Mouse (Mus musculus): ENCODE measurements around the gene Rnf212. TPM values are rescaled to one million over a fixed set of nuclear protein-coding genes. Genes with fewer than 3 reads are reported as not detected.

Rnf212 gene
- polyA plus RNA-seq, 1 experiment, result not detected

GRCm38 (mm10) chr5:108692271-108692670, 82.5 kb downstream of the Rnf212 start, which contains the start of gene Fgfrl1:
Gene Fgfrl1, plus strand, starts transcription at chr5:108692382.
- Histone ChIP-seq H3K4me2 (ENCODE audit: low read depth) (peak within 1 kb of the TSS; percentile 88), H3K27me3 (ENCODE audit: control insufficient read depth, insufficient read depth, insufficient read length) (no peaks in the 10 kb centered on the region), H3K36me3 (ENCODE audit: control insufficient read depth, insufficient read depth) (no peaks in the 10 kb centered on the region), H3ac (ENCODE audit: control insufficient read depth, insufficient read length) (no peak within 1 kb of the TSS), H3K4me3 (peak within 1 kb of the TSS; percentile 28), H3K79me2 (ENCODE audit: control insufficient read depth, insufficient read depth) (no peaks in the 10 kb centered on the region)
- TF ChIP-seq TCF3 (IDR thresholded peaks at IDR 0.05; ENCODE audit: insufficient read length, low read depth) (no peak), MYOD1 (IDR thresholded peaks at IDR 0.05; ENCODE audit: control insufficient read depth in 1 of 3, insufficient read length in 2 of 3, low read depth in 2 of 3) (peak in 1 of 3 experiments; percentile 8)

GRCm38 (mm10) chr5:108691152-108691551, 83.6 kb downstream of the Rnf212 start:
- no peaks in the 10 kb centered on the region for H3K79me2 ChIP-seq (ENCODE audit: control insufficient read depth, insufficient read depth)
- H3K4me2 ChIP-seq (ENCODE audit: low read depth), result no peak overlapping the region
- no peak overlapping the region for H3ac ChIP-seq (ENCODE audit: control insufficient read depth, insufficient read length)
- H3K27me3 ChIP-seq (ENCODE audit: control insufficient read depth, insufficient read depth, insufficient read length), result no peaks in the 10 kb centered on the region
- no peaks in the 10 kb centered on the region for H3K36me3 ChIP-seq (ENCODE audit: control insufficient read depth, insufficient read depth)
- TF ChIP-seq TCF3 (IDR thresholded peaks at IDR 0.05; ENCODE audit: insufficient read length, low read depth), result no peak
- no peak for TF ChIP-seq MAX (IDR thresholded peaks at IDR 0.05; ENCODE audit: low read depth)
- no peak for TF ChIP-seq POLR2AphosphoS2 (IDR thresholded peaks at IDR 0.05; ENCODE audit: insufficient read length, low read depth)
- no peak for TF ChIP-seq MYOD1 (IDR thresholded peaks at IDR 0.05; ENCODE audit: control insufficient read depth in 1 of 3, insufficient read length in 2 of 3, low read depth in 2 of 3)
- no peak for TF ChIP-seq E2F4 (IDR thresholded peaks at IDR 0.05; ENCODE audit: insufficient read depth)
- TF ChIP-seq MYOG (IDR thresholded peaks at IDR 0.05; ENCODE audit: control insufficient read depth in 1 of 3, insufficient read depth in 1 of 3, insufficient read length in 2 of 3, low read depth in 2 of 3), result no peak
- TF ChIP-seq REST (IDR thresholded peaks at IDR 0.05; ENCODE audit: insufficient read depth, insufficient read length), result no peak
- no peak for TF ChIP-seq USF1 (IDR thresholded peaks at IDR 0.05; ENCODE audit: low read depth)
- TF ChIP-seq CEBPB (IDR thresholded peaks at IDR 0.05; ENCODE audit: insufficient read depth, poor library complexity, severe bottlenecking), result no peak
- TF ChIP-seq SRF (IDR thresholded peaks at IDR 0.05; ENCODE audit: control insufficient read depth, insufficient read length, low read depth), result no peak
- no peak for TF ChIP-seq POLR2A (IDR thresholded peaks at IDR 0.05; ENCODE audit: insufficient read length, low read depth)
- no peak for TF ChIP-seq TCF12 (IDR thresholded peaks at IDR 0.05; ENCODE audit: insufficient read depth, poor library complexity, severe bottlenecking)
- no peak overlapping the region for H3K4me3 ChIP-seq

GRCm38 (mm10) chr5:108689091-108689490, 85.7 kb downstream of the Rnf212 start:
- Histone ChIP-seq H3K79me2 (ENCODE audit: control insufficient read depth, insufficient read depth) (no peaks in the 10 kb centered on the region), H3K27me3 (ENCODE audit: control insufficient read depth, insufficient read depth, insufficient read length) (no peaks in the 10 kb centered on the region), H3K4me3 (no peak overlapping the region), H3K36me3 (ENCODE audit: control insufficient read depth, insufficient read depth) (no peaks in the 10 kb centered on the region), H3ac (ENCODE audit: control insufficient read depth, insufficient read length) (no peak overlapping the region), H3K4me2 (ENCODE audit: low read depth) (no peak overlapping the region)
- no peak for TF ChIP-seq TCF12 (IDR thresholded peaks at IDR 0.05; ENCODE audit: insufficient read depth, poor library complexity, severe bottlenecking)
- TF ChIP-seq TCF3 (IDR thresholded peaks at IDR 0.05; ENCODE audit: insufficient read length, low read depth), result no peak
- TF ChIP-seq MYOD1 (IDR thresholded peaks at IDR 0.05; ENCODE audit: control insufficient read depth in 1 of 3, insufficient read length in 2 of 3, low read depth in 2 of 3), result no peak
- no peak for TF ChIP-seq REST (IDR thresholded peaks at IDR 0.05; ENCODE audit: insufficient read depth, insufficient read length)
- no peak for TF ChIP-seq POLR2AphosphoS2 (IDR thresholded peaks at IDR 0.05; ENCODE audit: insufficient read length, low read depth)
- no peak for TF ChIP-seq POLR2A (IDR thresholded peaks at IDR 0.05; ENCODE audit: insufficient read length, low read depth)
- TF ChIP-seq CEBPB (IDR thresholded peaks at IDR 0.05; ENCODE audit: insufficient read depth, poor library complexity, severe bottlenecking), result no peak
- TF ChIP-seq MAX (IDR thresholded peaks at IDR 0.05; ENCODE audit: low read depth), result no peak
- TF ChIP-seq MYOG (IDR thresholded peaks at IDR 0.05; ENCODE audit: control insufficient read depth in 1 of 3, insufficient read depth in 1 of 3, insufficient read length in 2 of 3, low read depth in 2 of 3), result no peak
- TF ChIP-seq E2F4 (IDR thresholded peaks at IDR 0.05; ENCODE audit: insufficient read depth), result no peak
- no peak for TF ChIP-seq SRF (IDR thresholded peaks at IDR 0.05; ENCODE audit: control insufficient read depth, insufficient read length, low read depth)
- no peak for TF ChIP-seq USF1 (IDR thresholded peaks at IDR 0.05; ENCODE audit: low read depth)

- Histone ChIP-seq H3K4me3 (no peak overlapping the region), H3K36me3 (ENCODE audit: control insufficient read depth, insufficient read depth) (no peaks in the 10 kb centered on the region), H3K27me3 (ENCODE audit: control insufficient read depth, insufficient read depth, insufficient read length) (no peaks in the 10 kb centered on the region), H3ac (ENCODE audit: control insufficient read depth, insufficient read length) (no peak overlapping the region), H3K79me2 (ENCODE audit: control insufficient read depth, insufficient read depth) (no peaks in the 10 kb centered on the region), H3K4me2 (ENCODE audit: low read depth) (no peak overlapping the region)
- TF ChIP-seq POLR2AphosphoS2 (IDR thresholded peaks at IDR 0.05; ENCODE audit: insufficient read length, low read depth) (no peak), POLR2A (IDR thresholded peaks at IDR 0.05; ENCODE audit: insufficient read length, low read depth) (no peak), E2F4 (IDR thresholded peaks at IDR 0.05; ENCODE audit: insufficient read depth) (no peak)
Measured at GRCm38 (mm10) chr5:108680871-108681270, 93.9 kb downstream of the Rnf212 start.

GRCm38 (mm10) chr5:108679909-108680308, 94.9 kb downstream of the Rnf212 start:
- Histone ChIP-seq H3ac (ENCODE audit: control insufficient read depth, insufficient read length) (no peak overlapping the region), H3K79me2 (ENCODE audit: control insufficient read depth, insufficient read depth) (no peaks in the 10 kb centered on the region), H3K27me3 (ENCODE audit: control insufficient read depth, insufficient read depth, insufficient read length) (no peaks in the 10 kb centered on the region), H3K4me3 (no peak overlapping the region), H3K36me3 (ENCODE audit: control insufficient read depth, insufficient read depth) (no peaks in the 10 kb centered on the region), H3K4me2 (ENCODE audit: low read depth) (no peak overlapping the region)
- TF ChIP-seq POLR2A (IDR thresholded peaks at IDR 0.05; ENCODE audit: insufficient read length, low read depth) (no peak), TCF3 (IDR thresholded peaks at IDR 0.05; ENCODE audit: insufficient read length, low read depth) (no peak), MYOD1 (IDR thresholded peaks at IDR 0.05; ENCODE audit: control insufficient read depth in 1 of 3, insufficient read length in 2 of 3, low read depth in 2 of 3) (no peak), TCF12 (IDR thresholded peaks at IDR 0.05; ENCODE audit: insufficient read depth, poor library complexity, severe bottlenecking) (no peak), SRF (IDR thresholded peaks at IDR 0.05; ENCODE audit: control insufficient read depth, insufficient read length, low read depth) (no peak), MYOG (IDR thresholded peaks at IDR 0.05; ENCODE audit: control insufficient read depth in 1 of 3, insufficient read depth in 1 of 3, insufficient read length in 2 of 3, low read depth in 2 of 3) (no peak), MAX (IDR thresholded peaks at IDR 0.05; ENCODE audit: low read depth) (no peak), POLR2AphosphoS2 (IDR thresholded peaks at IDR 0.05; ENCODE audit: insufficient read length, low read depth) (no peak), USF1 (IDR thresholded peaks at IDR 0.05; ENCODE audit: low read depth) (no peak), CEBPB (IDR thresholded peaks at IDR 0.05; ENCODE audit: insufficient read depth, poor library complexity, severe bottlenecking) (no peak), E2F4 (IDR thresholded peaks at IDR 0.05; ENCODE audit: insufficient read depth) (no peak), REST (IDR thresholded peaks at IDR 0.05; ENCODE audit: insufficient read depth, insufficient read length) (no peak)

Other genes starting within 250 kb of the Rnf212 start
- gene Cplx1, start 225.0 kb downstream of the Rnf212 start, polyA plus RNA-seq (2012; fragmentation: generic; extraction: Trizol), result not detected
- 46.1 TPM for gene Gak, start 145.2 kb downstream of the Rnf212 start, polyA plus RNA-seq (2012; fragmentation: generic; extraction: Trizol)
- gene Tmem175, start 145.2 kb downstream of the Rnf212 start, polyA plus RNA-seq (2012; fragmentation: generic; extraction: Trizol), result 15.1 TPM
- gene Idua, start 114.7 kb downstream of the Rnf212 start, polyA plus RNA-seq (2012; fragmentation: generic; extraction: Trizol), result 4.3 TPM
- gene Dgkq, start 105.3 kb downstream of the Rnf212 start, polyA plus RNA-seq (2012; fragmentation: generic; extraction: Trizol), result 4.3 TPM
- gene Slc26a1, start 99.4 kb downstream of the Rnf212 start, polyA plus RNA-seq (2012; fragmentation: generic; extraction: Trizol), result 0.13 TPM
- gene Fgfrl1, start 82.6 kb downstream of the Rnf212 start, polyA plus RNA-seq (2012; fragmentation: generic; extraction: Trizol), result 93.3 TPM
- gene Tmed11, start 20.4 kb upstream of the Rnf212 start, polyA plus RNA-seq (2012; fragmentation: generic; extraction: Trizol), result not detected
- not detected for gene Vmn2r8, start 33.9 kb upstream of the Rnf212 start, polyA plus RNA-seq (2012; fragmentation: generic; extraction: Trizol)
- not detected for gene Vmn2r9, start 77.6 kb upstream of the Rnf212 start, polyA plus RNA-seq (2012; fragmentation: generic; extraction: Trizol)
- gene Vmn2r10, start 231.5 kb upstream of the Rnf212 start, polyA plus RNA-seq (2012; fragmentation: generic; extraction: Trizol), result not detected